Mouse (Mus musculus) cortical plate, adult 2 months (tissue): ENCODE data around the gene Ces3b.

Experiments used
- CTCF ChIP-seq: fragments of 200-500 bp; IDR thresholded peaks from 2 replicates; pipeline ENCODE4 v1.5.1; 2011; ENCODE audit warnings: mild to moderate bottlenecking, control low read depth, low read length; ENCODE audit not compliant: insufficient read depth; ENCODE audit errors: extremely low read depth
- POLR2A ChIP-seq: fragments of 200-500 bp; IDR thresholded peaks from 2 replicates; pipeline ENCODE4 v1.6.1; 2011; ENCODE audit warnings: mild to moderate bottlenecking, low read length, control low read depth; ENCODE audit not compliant: insufficient read depth; ENCODE audit errors: extremely low read depth

- no peak for TF ChIP-seq CTCF
- no peak for TF ChIP-seq POLR2A
These were observed 40.0 kb upstream of the Ces3b start for GRCm38 (mm10) chr8:105043510-105043909.
